Mouse (Mus musculus) olfactory bulb, adult 2 months (tissue): ENCODE results near the gene Faah. TPM values are rescaled to one million over a fixed set of nuclear protein-coding genes. Genes with fewer than 3 reads are reported as not detected.

Experiments
- H3K27ac ChIP-seq: fragments of 200-500 bp; 2 replicates; pipeline ENCODE4 v1.5.1; 2012; ENCODE audit warnings: low read depth, low read length; ENCODE audit not compliant: insufficient read depth
- H3K4me1 ChIP-seq: fragments of 200-500 bp; 2 replicates; pipeline ENCODE4 v1.6.1; 2012; ENCODE audit warnings: low read length; ENCODE audit not compliant: control insufficient read depth, insufficient read depth
- H3K4me3 ChIP-seq: fragments of 200-500 bp; 2 replicates; pipeline ENCODE4 v1.5.1; 2012; ENCODE audit warnings: mild to moderate bottlenecking, low read depth, low read length, moderate library complexity; ENCODE audit not compliant: insufficient read depth
- CTCF ChIP-seq: fragments of 200-500 bp; IDR thresholded peaks from 2 replicates; pipeline ENCODE4 v1.5.1; 2012; ENCODE audit warnings: low read depth, mild to moderate bottlenecking, low read length, moderate library complexity; ENCODE audit not compliant: insufficient read depth
- POLR2A ChIP-seq: fragments of 200-500 bp; IDR thresholded peaks from 2 replicates; pipeline ENCODE4 v1.6.1; 2012; ENCODE audit warnings: mild to moderate bottlenecking, low read depth, low read length, moderate library complexity; ENCODE audit not compliant: insufficient read depth
- WGBS: fragments of 180-500 bp; shearing (Covaris S2); methylation state at CpG from one replicate; pipeline ENCODE4 v1.1.7; 2018; 5-methylcytosine and 5-hydroxymethylcytosine counted together
- polyA plus RNA-seq: library from polyadenylated mRNA; stranded (reverse); fragments of >200 nt; gene quantifications from 2 replicates; pipeline ENCODE4 v1.2.4, GENCODE M21; 2012; ENCODE audit warnings: low replicate concordance; ENCODE audit not compliant: missing spikeins, insufficient read depth, insufficient read length

Faah gene
- polyA plus RNA-seq, 1 experiment: not detected

DNA sequence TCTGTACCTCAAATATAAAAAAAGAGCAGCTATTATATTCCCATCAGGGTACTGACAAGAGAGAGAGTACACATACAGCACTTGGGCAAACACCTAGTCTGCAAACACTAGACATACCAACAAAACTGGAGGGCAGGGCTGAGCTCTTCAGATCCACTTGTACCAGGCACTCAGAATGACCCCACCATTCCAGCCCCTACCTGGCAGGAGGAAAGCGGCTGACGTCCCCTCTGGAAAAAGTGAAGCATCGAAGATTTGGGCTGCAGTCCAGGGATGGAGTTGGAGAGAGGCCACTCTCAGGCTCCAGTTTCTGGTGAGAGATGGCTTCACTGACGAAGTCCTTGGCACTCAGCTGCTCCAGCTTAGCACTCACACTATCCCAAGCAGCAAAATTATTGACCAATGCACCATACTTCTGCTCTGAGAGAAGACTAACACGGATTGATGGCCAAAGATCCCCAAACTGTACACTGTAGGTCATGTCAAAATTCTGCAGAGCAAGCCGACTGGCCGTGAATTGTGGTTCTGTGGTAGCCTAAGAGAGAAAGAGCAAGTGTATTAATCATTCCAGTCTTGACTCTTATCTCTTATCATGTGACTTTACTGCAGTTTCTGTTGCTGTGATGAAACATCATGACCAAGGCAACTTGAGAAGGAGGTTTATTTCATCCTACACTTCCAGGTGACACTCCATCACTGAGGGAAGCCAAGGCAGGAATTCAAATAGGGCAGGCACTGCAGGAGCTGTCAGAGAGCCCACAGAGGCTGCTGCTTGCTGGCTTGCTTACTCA lies 30.6 kb upstream of the Faah start:
- WGBS: 84% methylated on average over 7 of the region's 7 CpGs
- no peak overlapping the region for H3K4me3 ChIP-seq
- no peak overlapping the region for H3K27ac ChIP-seq
- TF ChIP-seq CTCF (no peak), POLR2A (no peak)
- peaks cover 2% of the 10 kb centered on the region; the same call in 1 of the 2 replicates for H3K4me1 ChIP-seq

DNA sequence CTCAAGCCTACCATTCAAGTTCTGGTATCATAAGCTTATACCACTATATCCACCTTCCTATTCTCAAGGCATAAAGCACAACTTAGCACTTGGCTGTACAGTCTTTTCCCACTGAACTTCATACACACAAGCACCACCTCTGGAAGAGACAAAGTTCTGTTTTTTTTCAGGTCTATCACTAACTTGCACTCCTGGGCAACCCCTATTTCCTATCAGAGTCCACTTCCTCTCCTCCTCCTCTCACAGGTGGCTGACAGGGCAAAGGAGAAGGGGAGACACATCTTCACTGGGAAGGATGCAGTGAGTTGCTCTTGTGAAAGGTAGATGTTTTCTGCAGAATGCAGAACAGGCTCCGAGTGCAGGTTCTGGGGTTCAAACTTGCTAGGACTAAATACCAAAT lies 30.0 kb upstream of the Faah start:
- H3K4me1 ChIP-seq: no peaks in the 10 kb centered on the region
- no peak overlapping the region for H3K4me3 ChIP-seq
- no peak overlapping the region for H3K27ac ChIP-seq
- 100% methylated on average over 1 of the region's 1 CpGs for WGBS
- TF ChIP-seq POLR2A (no peak), CTCF (no peak)

DNA sequence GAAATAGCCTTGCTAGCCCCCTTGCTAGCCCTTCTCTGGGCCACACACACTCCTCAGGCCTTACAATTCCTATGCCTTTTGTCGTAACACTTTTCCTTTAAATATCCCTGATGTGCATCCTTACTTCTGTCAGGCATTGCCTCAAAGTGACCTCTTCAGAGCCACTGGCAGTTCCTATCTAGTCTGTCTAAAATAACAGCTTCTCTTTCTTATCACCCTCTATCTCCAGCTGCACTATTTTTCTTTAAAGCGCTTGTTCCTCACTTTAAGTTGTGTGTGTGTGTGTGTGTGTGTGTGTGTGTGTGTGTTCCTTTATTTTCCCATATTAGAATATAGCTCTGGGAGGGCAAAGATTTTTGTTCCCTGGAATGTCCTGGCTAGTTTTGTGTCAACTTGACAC lies 28.9 kb upstream of the Faah start:
- Histone ChIP-seq H3K4me3 (no peak overlapping the region), H3K4me1 (no peaks in the 10 kb centered on the region), H3K27ac (no peak overlapping the region)
- TF ChIP-seq CTCF (no peak), POLR2A (no peak)
- WGBS: 90% methylated on average over 2 of the region's 2 CpGs

DNA sequence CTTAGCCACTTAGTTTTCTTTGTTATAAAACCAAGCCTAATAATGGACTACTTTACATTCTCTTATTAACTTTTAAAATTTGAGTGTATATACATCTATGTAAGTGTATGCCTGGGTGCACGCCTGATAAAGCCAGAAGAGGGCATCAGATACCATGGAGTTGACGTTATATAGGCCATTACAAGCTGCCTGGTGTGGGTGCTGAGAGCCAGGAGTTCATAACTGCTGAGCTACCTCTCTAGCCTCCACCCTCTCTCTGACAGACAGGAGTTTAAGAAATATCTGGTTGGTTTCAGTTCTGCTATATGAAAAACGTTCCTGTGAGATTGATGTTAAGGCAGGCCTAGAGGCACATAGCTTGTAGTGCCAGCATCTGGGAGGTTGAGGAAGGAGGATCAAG lies 24.5 kb upstream of the Faah start:
- TF ChIP-seq CTCF: no peak
- no peak for TF ChIP-seq POLR2A
- no peak overlapping the region for H3K4me3 ChIP-seq
- no peaks in the 10 kb centered on the region for H3K4me1 ChIP-seq
- no peak overlapping the region for H3K27ac ChIP-seq
- WGBS: 81% methylated on average over 3 of the region's 3 CpGs

DNA sequence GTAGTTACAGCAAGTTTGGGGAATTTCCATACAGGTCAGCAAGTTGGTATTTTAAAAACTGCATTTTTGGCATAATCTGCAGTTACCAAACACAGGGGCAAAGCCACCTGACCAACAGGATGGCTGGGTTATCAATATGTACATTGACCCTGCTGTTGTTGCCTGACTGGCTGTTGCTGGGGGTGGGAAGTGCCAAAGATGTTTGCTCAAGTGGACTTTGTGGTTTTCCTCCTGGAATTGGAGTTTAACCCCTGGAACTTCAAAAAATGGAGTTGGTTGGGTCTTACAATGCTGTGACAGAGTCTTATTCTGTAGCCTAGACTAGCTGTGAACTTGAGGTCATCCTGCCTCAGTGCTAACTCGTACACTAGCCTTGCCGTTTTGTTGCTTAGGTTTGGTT lies 22.7 kb upstream of the Faah start:
- Histone ChIP-seq H3K4me3 (no peak overlapping the region), H3K27ac (no peak overlapping the region), H3K4me1 (no peaks in the 10 kb centered on the region)
- WGBS: 96% methylated on average over 2 of the region's 2 CpGs
- no peak for TF ChIP-seq POLR2A
- no peak for TF ChIP-seq CTCF

DNA sequence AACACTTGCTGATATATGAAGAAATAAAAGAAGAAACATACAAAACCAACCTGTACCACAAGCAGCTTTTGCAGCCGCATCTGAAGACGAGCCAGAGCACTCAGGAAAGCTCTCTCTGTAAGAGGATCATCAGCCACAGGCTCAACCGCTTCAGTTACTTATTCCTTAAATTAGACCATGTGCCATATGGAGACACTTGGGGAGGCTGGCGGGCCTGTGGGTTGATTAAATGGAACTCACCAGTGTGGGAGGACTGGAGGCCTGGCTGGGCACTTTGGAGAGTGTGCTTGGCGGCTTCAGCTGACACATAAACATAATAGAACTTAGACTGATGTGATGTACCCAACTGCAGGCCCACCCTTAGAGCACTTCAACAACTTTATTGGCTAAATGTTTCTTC lies 15.6 kb upstream of the Faah start:
- WGBS: 90% methylated on average over 5 of the region's 5 CpGs
- Histone ChIP-seq H3K27ac (no peak overlapping the region), H3K4me1 (no peaks in the 10 kb centered on the region), H3K4me3 (no peak overlapping the region)
- TF ChIP-seq CTCF: no peak
- no peak for TF ChIP-seq POLR2A

DNA sequence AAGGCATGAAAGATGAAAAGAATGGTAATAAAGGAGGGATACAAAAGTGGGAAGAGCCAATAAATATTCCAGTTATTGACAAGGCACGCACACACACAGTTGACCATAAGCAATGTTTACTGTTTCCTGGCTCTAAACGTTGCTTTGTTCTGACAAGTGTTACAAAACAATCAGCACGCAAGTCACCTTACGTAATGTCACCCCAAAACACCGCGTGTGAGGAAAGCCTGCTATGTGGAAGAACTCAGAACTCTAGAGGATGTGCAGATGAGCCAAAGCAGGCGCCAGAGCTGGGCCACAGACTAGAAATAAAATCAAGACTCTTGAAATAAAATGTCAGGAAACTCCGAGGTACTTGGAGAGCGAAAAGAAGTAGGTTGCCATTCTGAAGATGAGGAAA lies 15.2 kb upstream of the Faah start:
- 95% methylated on average over 9 of the region's 9 CpGs for WGBS
- no peak overlapping the region for H3K27ac ChIP-seq
- no peak for TF ChIP-seq CTCF
- TF ChIP-seq POLR2A: no peak

DNA sequence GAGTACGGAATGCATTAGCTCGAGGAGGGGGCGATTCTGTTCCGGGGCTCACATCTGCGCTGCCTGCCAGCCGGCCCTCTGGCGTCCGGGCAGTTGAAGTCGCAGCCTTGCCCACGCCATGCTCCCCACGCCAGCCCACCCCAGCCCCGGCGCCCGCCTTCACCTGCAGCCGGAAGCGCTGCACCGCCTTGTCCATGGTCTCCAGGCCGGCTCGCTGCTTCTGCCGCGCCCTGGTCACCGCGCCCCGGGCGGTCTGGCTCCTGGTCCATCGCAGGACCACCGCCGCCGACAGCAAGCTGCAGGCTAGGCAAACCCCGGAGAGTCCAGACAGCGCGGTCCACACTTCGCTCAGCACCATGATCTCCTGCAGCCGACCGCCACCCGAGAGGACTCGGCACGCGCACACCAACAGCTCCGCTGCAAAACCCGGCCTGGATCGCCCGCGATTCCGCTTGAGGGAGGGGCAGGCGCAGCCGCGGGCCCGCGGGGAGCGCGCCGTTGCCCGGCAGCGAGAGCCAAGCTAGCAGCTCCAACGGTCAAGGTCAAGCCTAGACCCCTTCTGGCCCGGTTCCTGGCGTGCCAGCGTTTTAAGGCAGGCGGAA lies 325 bp downstream of the Faah start:
- TF ChIP-seq POLR2A (peak; percentile 28; the same call in 1 of the 2 replicates), CTCF (no peak)
- H3K4me1 ChIP-seq: peaks cover 16% of the 10 kb centered on the region
- no peak overlapping the region for H3K27ac ChIP-seq
- WGBS: under 1% methylated on average over 60 of the region's 60 CpGs
- peak overlapping the region; percentile 86 for H3K4me3 ChIP-seq

More for the DNA sequence above, 15.2 kb upstream of the Faah start:
- Histone ChIP-seq H3K4me3 (no peak overlapping the region), H3K4me1 (no peaks in the 10 kb centered on the region)

DNA sequence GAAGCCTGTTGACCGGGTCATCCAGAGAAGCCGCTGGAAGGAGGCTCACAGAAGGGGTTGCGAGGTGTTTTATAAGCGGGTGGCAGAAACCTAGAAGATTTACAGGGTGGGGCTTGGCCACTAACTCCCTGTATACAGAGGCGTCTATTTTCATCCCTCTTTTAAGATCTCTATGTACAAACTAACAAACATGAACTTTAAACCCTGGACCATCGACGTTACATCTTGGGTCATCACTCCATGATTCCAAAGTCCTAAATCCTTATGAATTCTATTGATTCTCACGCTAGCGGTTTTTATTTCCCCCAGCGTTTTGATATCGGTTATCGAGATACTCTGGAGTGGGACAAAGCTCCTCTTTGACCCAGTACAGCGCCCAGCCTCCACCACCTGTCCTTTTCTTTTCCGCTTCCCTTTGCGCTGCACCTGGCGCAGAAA lies 845 bp downstream of the Faah start:
- H3K4me1 ChIP-seq: peaks cover 16% of the 10 kb centered on the region
- no peak overlapping the region for H3K27ac ChIP-seq
- 8% methylated on average over 16 of the region's 16 CpGs for WGBS
- peak overlapping the region; percentile 86 for H3K4me3 ChIP-seq
- TF ChIP-seq CTCF (no peak), POLR2A (no peak)
